Mouse (Mus musculus) myocyte (in vitro differentiated cells): ENCODE measurements at regions not wholly inside any gene's neighbourhood (a gene's known extent, or its start where the extent isn't known, plus 50 kb on each side); places are given as distances from the start of the nearest gene placed in this dataset.
A peak's percentile ranks its signal among the peaks of the same experiment; 100 is the strongest.

Source experiments
- E2F4 ChIP-seq: IDR thresholded peaks from one replicate; pipeline ENCODE4 v1.6.1; 2011; ENCODE audit warnings: mild to moderate bottlenecking, control low read depth, moderate library complexity; ENCODE audit not compliant: insufficient read depth
- MAX ChIP-seq: IDR thresholded peaks from one replicate; pipeline ENCODE4 v1.6.1; 2011; ENCODE audit warnings: low read depth, mild to moderate bottlenecking, control low read depth
- MYOD1 ChIP-seq, 3 experiments: IDR thresholded peaks; one replicate each; pipeline ENCODE4 v1.6.1; 2011; ENCODE audit warnings: control low read depth in 2 of 3, low read depth in 2 of 3, mild to moderate bottlenecking in 2 of 3, moderate library complexity in 1 of 3; ENCODE audit not compliant: insufficient read length in 2 of 3, control insufficient read depth in 1 of 3
- MYOG ChIP-seq, 3 experiments: IDR thresholded peaks; one replicate each; pipeline ENCODE4 v1.6.1; 2011; ENCODE audit warnings: control low read depth in 2 of 3, low read depth in 2 of 3, mild to moderate bottlenecking in 2 of 3; ENCODE audit not compliant: insufficient read length in 2 of 3, control insufficient read depth in 1 of 3, insufficient read depth in 1 of 3
- POLR2A ChIP-seq: IDR thresholded peaks from one replicate; pipeline ENCODE4 v1.6.1; 2011; ENCODE audit warnings: low read depth, mild to moderate bottlenecking, control low read depth, moderate library complexity; ENCODE audit not compliant: insufficient read length
- SRF ChIP-seq: IDR thresholded peaks from one replicate; pipeline ENCODE4 v1.6.1; 2011; ENCODE audit warnings: low read depth; ENCODE audit not compliant: control insufficient read depth, insufficient read length
- TCF12 ChIP-seq: IDR thresholded peaks from one replicate; pipeline ENCODE4 v1.6.1; 2011; ENCODE audit warnings: mild to moderate bottlenecking, control low read depth; ENCODE audit not compliant: poor library complexity, insufficient read depth, severe bottlenecking

GRCm38 (mm10) chr13:44541243-44541653 lies 188.0 kb upstream of the Jarid2 start:
- TF ChIP-seq MAX (no peak), MYOG (IDR thresholded peaks at IDR 0.05; ENCODE audit: control insufficient read depth in 1 of 3, insufficient read depth in 1 of 3, insufficient read length in 2 of 3, low read depth in 2 of 3) (peak; percentile 91 to 99 (median 93)), MYOD1 (IDR thresholded peaks at IDR 0.05; ENCODE audit: control insufficient read depth in 1 of 3, insufficient read length in 2 of 3, low read depth in 2 of 3) (peak in 2 of 3 experiments; percentile 88 to 98), SRF (no peak), POLR2A (no peak), TCF12 (peak; percentile 73), E2F4 (no peak)
